ENCODE assay signal across 26 mouse cellular contexts in the genomic region with DNA sequence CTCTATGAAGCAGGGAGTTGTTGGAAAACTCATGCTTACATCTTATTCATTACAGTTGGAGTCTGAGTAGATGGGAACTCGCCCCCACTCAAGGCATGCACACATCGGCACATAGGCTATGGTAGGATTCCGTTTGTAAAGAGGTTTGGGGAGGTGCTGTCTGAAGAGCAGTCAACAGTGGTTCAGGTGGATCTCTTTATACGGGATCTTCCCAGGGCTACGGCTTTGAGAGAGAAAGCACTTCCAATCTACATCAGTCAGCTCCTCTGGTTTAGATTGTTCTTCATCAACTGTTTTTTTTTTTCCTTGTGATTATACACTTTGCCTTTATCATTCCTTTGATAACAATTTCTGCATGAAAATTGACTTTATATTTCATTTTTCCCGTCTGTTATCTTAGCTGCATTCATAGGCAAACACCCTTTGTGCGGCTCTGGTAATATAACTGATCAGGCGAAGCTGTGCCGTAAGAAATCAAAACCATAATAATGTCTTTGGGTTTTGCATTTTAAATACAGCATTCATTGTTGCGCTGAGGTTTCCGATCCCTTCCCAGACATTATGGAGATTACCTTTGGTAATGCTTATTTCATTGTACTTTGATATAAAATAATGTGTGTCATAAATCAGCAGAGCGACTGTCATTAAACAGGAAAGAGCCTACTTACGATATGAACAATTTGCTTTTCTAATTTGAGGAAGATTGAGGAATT.
DNase-seq lines count a peak whose midpoint lies in the region; ATAC-seq lines count a peak whose summit lies in the region.
"Had no signal": no experiment of that assay in that cellular context is flagged by ENCODE, and none has a peak within 500 bp of the region (broad histone marks: within the 10 kb centered on the region; RNA-seq: fewer than 3 reads in every experiment).

No protein-coding gene starts in this region.

- 90% methylated on average over 13 of the region's 13 CpGs for WGBS in limb, embryonic 11.5 days
- 91% methylated on average over 13 of the region's 13 CpGs for whole genome bisulfite sequencing in limb, embryonic 10.5 days
- WGBS in neural tube, embryonic 13.5 days, result 56% methylated on average over 13 of the region's 13 CpGs

- no peak overlapping the region for H3K4me3 ChIP-seq in limb, embryonic 11.5 days (ENCODE audit: low read depth, low read length)
- H3K4me3 ChIP-seq in limb, embryonic 10.5 days, result no peak overlapping the region
- H3K4me3 ChIP-seq in neural tube, embryonic 13.5 days, result no peak overlapping the region
- H3K4me3 ChIP-seq: embryonic facial prominence, embryonic 15.5 days; erythroblast, embryonic 14.5 days; forebrain, embryonic 10.5 days; gastrocnemius, adult 2 months; heart, embryonic 15.5 days had no signal

- H3K27ac ChIP-seq in limb, embryonic 11.5 days (replicated peaks; ENCODE audit: low read depth, low read length), result no peak overlapping the region
- no peak overlapping the region for H3K27ac ChIP-seq in limb, embryonic 10.5 days
- peak overlapping the region; percentile 64 for H3K27ac ChIP-seq in neural tube, embryonic 13.5 days (replicated peaks)
- H3K27ac ChIP-seq: embryonic facial prominence, embryonic 15.5 days; forebrain, embryonic 10.5 days; gastrocnemius, adult 2 months; heart, embryonic 15.5 days had no signal

- H3K9me3 ChIP-seq in limb, embryonic 11.5 days (ENCODE audit: control insufficient read depth, low read length), result no peaks in the 10 kb centered on the region
- H3K9me3 ChIP-seq in limb, embryonic 10.5 days (replicated peaks), result no peaks in the 10 kb centered on the region
- H3K9me3 ChIP-seq in neural tube, embryonic 13.5 days, result no peaks in the 10 kb centered on the region
- H3K9me3 ChIP-seq: embryonic facial prominence, embryonic 15.5 days; forebrain, embryonic 10.5 days; G1E; heart, embryonic 15.5 days had no signal

- H3K4me2 ChIP-seq in limb, embryonic 11.5 days (ENCODE audit: low read depth, severe bottlenecking), result no peak overlapping the region
- no peak overlapping the region; the same call in 1 of the 2 replicates for H3K4me2 ChIP-seq in neural tube, embryonic 13.5 days
- H3K4me2 ChIP-seq: embryonic facial prominence, embryonic 15.5 days; heart, embryonic 11.5 days; heart, embryonic 15.5 days had no signal

- no peaks in the 10 kb centered on the region for H3K27me3 ChIP-seq in limb, embryonic 11.5 days (ENCODE audit: control insufficient read depth, insufficient read depth, low read length)
- H3K27me3 ChIP-seq in limb, embryonic 10.5 days (ENCODE audit: low read depth, poor library complexity, severe bottlenecking), result no peaks in the 10 kb centered on the region
- no peaks in the 10 kb centered on the region for H3K27me3 ChIP-seq in neural tube, embryonic 13.5 days
- H3K27me3 ChIP-seq: embryonic facial prominence, embryonic 15.5 days; heart, embryonic 15.5 days had no signal

- no peaks in the 10 kb centered on the region for H3K36me3 ChIP-seq in limb, embryonic 11.5 days (ENCODE audit: control insufficient read depth, insufficient read depth, low read length)
- H3K36me3 ChIP-seq in limb, embryonic 10.5 days, result no peaks in the 10 kb centered on the region
- no peaks in the 10 kb centered on the region for H3K36me3 ChIP-seq in neural tube, embryonic 13.5 days
- H3K36me3 ChIP-seq: embryonic facial prominence, embryonic 15.5 days; forebrain, embryonic 10.5 days; G1E; heart, embryonic 15.5 days had no signal

- no peak overlapping the region for H3K9ac ChIP-seq in limb, embryonic 11.5 days (ENCODE audit: low read length)
- no peak overlapping the region for H3K9ac ChIP-seq in neural tube, embryonic 13.5 days
- H3K9ac ChIP-seq: embryonic facial prominence, embryonic 15.5 days; heart, embryonic 15.5 days had no signal

- no peaks in the 10 kb centered on the region for H3K4me1 ChIP-seq in limb, embryonic 11.5 days (ENCODE audit: control insufficient read depth, insufficient read depth, low read length)
- H3K4me1 ChIP-seq in limb, embryonic 10.5 days, result peaks cover 8% of the 10 kb centered on the region
- peaks cover 21% of the 10 kb centered on the region for H3K4me1 ChIP-seq in neural tube, embryonic 13.5 days (replicated peaks)
- H3K4me1 ChIP-seq: embryonic facial prominence, embryonic 15.5 days; heart, embryonic 15.5 days had no signal

- ATAC-seq in limb, embryonic 11.5 days (ENCODE audit: insufficient number of reproducible peaks, low FRiP score, low TSS enrichment, low read depth), result no peak
- peak; percentile 75 for ATAC-seq in neural tube, embryonic 13.5 days (ENCODE audit: low read depth)
- ATAC-seq: CD4-positive, CD25-positive, alpha-beta regulatory T cell, adult 4 months; forebrain, embryonic 14.5 days had no signal

- peak; percentile 16 for DNase-seq in heart, adult 11 months
- DNase-seq in heart, adult 8-10 months (ENCODE audit: low spot score), result no peak
- peak; percentile 11 for DNase-seq in limb, embryonic 11.5 days (ENCODE audit: low spot score)
- no peak for DNase-seq in limb, embryonic 10.5 days (ENCODE audit: low spot score)
- no peak for DNase-seq in neural tube, embryonic 10.5 days (ENCODE audit: extremely low spot score, low spot score)
- no peak for DNase-seq in gastrocnemius, adult 8-10 months (ENCODE audit: low spot score in 2 of 2)
- DNase-seq: adrenal gland, adult 8-10 months; adrenal gland, postnatal 36 days; B cell, adult 2 months; cerebellum, adult 11 months; cerebellum, adult 8-10 months; cerebellum, postnatal 14 days; embryo, embryonic 11 days; gastrocnemius, adult 2 months; gastrocnemius, postnatal 36 days; heart, adult 18-20 months; heart, postnatal 14 days had no signal

Comparison
In these comparisons a context has a peak if more than half of its experiments do, and no peak if none do; other contexts are left out.
1. DNase-seq: peak in heart, adult 11 months (single experiment) and limb, embryonic 11.5 days (single experiment); none in heart, adult 8-10 months (single experiment), limb, embryonic 10.5 days (single experiment), neural tube, embryonic 10.5 days (single experiment) and gastrocnemius, adult 8-10 months (0 of 2).